Comparison of ENCODE assay signal across 20 mouse cellular contexts in the genomic region with DNA sequence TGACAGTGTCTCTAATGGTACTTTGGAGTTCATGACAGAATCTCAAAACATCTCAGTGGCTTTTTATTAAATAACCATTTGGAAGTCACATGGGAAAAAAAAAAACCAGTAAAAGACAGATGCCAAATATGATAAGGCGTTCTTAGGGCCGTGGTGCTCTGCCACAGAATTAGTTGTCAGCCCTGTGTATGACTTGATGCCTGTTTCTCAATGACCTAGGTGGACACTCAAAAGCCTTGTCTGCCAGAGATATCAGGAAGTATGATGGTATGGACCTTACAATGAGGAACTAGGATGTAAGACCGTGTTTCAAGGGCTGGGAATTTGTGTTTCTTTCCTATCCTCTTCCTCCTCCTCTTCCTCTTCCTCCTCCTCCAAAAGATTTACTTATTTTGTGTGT.
DNase-seq lines count a peak whose midpoint lies in the region; ATAC-seq and TF ChIP-seq lines count a peak whose summit lies in the region.
"Had no signal": no experiment of that assay in that cellular context is flagged by ENCODE, and none has a peak within 500 bp of the region (broad histone marks: within the 10 kb centered on the region; RNA-seq: fewer than 3 reads in every experiment).

No protein-coding gene starts in this region.

- ATAC-seq in granulocyte monocyte progenitor cell, adult 5-6 weeks (replicated peaks; ENCODE audit: poor library complexity, severe bottlenecking) = peak; percentile 55
- ATAC-seq: activated CD4-positive, CD25-positive, alpha-beta regulatory T cell, adult 4 months; forebrain, embryonic 13.5 days; forebrain, embryonic 15.5 days; forebrain, postnatal 0 days; Patski had no signal

- H3K4me3 ChIP-seq in heart, adult 2 months = no peak overlapping the region
- H3K4me3 ChIP-seq: embryonic facial prominence, embryonic 10.5 days; embryonic facial prominence, embryonic 12.5 days; forebrain, embryonic 13.5 days; forebrain, embryonic 15.5 days had no signal

- H3K9ac ChIP-seq in heart, adult 2 months (ENCODE audit: low read depth, low read length) = no peak overlapping the region
- H3K9ac ChIP-seq: embryonic facial prominence, embryonic 12.5 days; forebrain, embryonic 13.5 days; forebrain, embryonic 15.5 days; forebrain, postnatal 0 days had no signal

- H3K4me1 ChIP-seq in heart, adult 2 months (ENCODE audit: control insufficient read depth, insufficient read depth, low read length) = no peaks in the 10 kb centered on the region; the same call in 1 of the 2 replicates
- H3K4me1 ChIP-seq: forebrain, embryonic 13.5 days; forebrain, embryonic 15.5 days had no signal

- no peaks in the 10 kb centered on the region for H3K36me3 ChIP-seq in heart, adult 2 months (ENCODE audit: control insufficient read depth, insufficient read depth, low read length)
- H3K36me3 ChIP-seq: embryonic facial prominence, embryonic 10.5 days; embryonic facial prominence, embryonic 12.5 days; forebrain, embryonic 15.5 days had no signal

- H3K79me2 ChIP-seq in heart, adult 2 months (replicated peaks; ENCODE audit: control insufficient read depth, insufficient read depth, low read length) = no peaks in the 10 kb centered on the region

- TF ChIP-seq EP300 in heart, adult 2 months (IDR thresholded peaks at IDR 0.05; ENCODE audit: insufficient read depth, low read depth, low read length) = no peak

- no peak for TF ChIP-seq CTCF in heart, adult 2 months (IDR thresholded peaks at IDR 0.05)

- DNase-seq in heart, adult 11 months = peak; percentile 35
- DNase-seq in heart, adult 2 months = no peak
- peak; percentile 68 for DNase-seq in 416B (ENCODE audit: low read depth)
- DNase-seq in adrenal gland, adult 8-10 months = no peak
- DNase-seq: adrenal gland, postnatal 10 days; adrenal gland, postnatal 25 days; cerebellum, adult 11 months; cerebellum, adult 18-20 months; cerebellum, adult 8-10 months; cerebellum, adult 9-11 months; cerebellum, postnatal 14 days; cerebellum, postnatal 36 days; forebrain, postnatal 0 days had no signal

- H3K27ac ChIP-seq in heart, adult 2 months = no peak overlapping the region
- H3K27ac ChIP-seq: embryonic facial prominence, embryonic 10.5 days; embryonic facial prominence, embryonic 12.5 days; forebrain, embryonic 13.5 days; forebrain, embryonic 15.5 days had no signal

- intact Hi-C loops in heart, adult 2 months (cut with DNase I) = no loop called here

- TF ChIP-seq POLR2A in heart, adult 2 months (IDR thresholded peaks at IDR 0.05; ENCODE audit: insufficient read depth, low read depth, low read length) = no peak

- H3K27me3 ChIP-seq in heart, adult 2 months (ENCODE audit: control insufficient read depth, insufficient read depth, low read length) = no peaks in the 10 kb centered on the region
- H3K27me3 ChIP-seq: embryonic facial prominence, embryonic 12.5 days; forebrain, embryonic 13.5 days; forebrain, embryonic 15.5 days; Patski had no signal

- WGBS in heart, adult 2 months = 63% methylated on average over 3 of the region's 3 CpGs

Comparison
In these comparisons a context has a peak if more than half of its experiments do, and no peak if none do; other contexts are left out.
1. DNase-seq: peak in heart, adult 11 months (single experiment) and 416B (single experiment); none in heart, adult 2 months (0 of 2) and adrenal gland, adult 8-10 months (single experiment).